Mouse (Mus musculus): ENCODE results near the gene Vmn1r65. TPM values are rescaled to one million over a fixed set of nuclear protein-coding genes. Genes with fewer than 3 reads are reported as not detected.

Vmn1r65 gene
- not detected for polyA plus RNA-seq (2014; fragmentation: Illumina TruSeq; extraction: RNeasy Lipid Tissue Mini Kit (QIAGEN cat#74804))

GRCm38 (mm10) chr7:6010910-6011309 is at the start of gene Vmn1r65:
TSS of gene Vmn1r65 (minus strand) at chr7:6011010.

GRCm38 (mm10) chr7:6044861-6045260 is 34.1 kb upstream of the Vmn1r65 start, which contains the start of gene Nlrp4c:
TSS of gene Nlrp4c (plus strand) at chr7:6045161.

Other genes starting within 250 kb of the Vmn1r65 start
- gene Vmn1r63, start 205.6 kb downstream of the Vmn1r65 start, polyA plus RNA-seq (2014; fragmentation: Illumina TruSeq; extraction: RNeasy Lipid Tissue Mini Kit (QIAGEN cat#74804)), result not detected
- gene Vmn1r64, start 126.5 kb downstream of the Vmn1r65 start, polyA plus RNA-seq (2014; fragmentation: Illumina TruSeq; extraction: RNeasy Lipid Tissue Mini Kit (QIAGEN cat#74804)), result not detected
- 2.6 TPM for gene Nlrp4c, start 34.2 kb upstream of the Vmn1r65 start, polyA plus RNA-seq (2014; fragmentation: Illumina TruSeq; extraction: RNeasy Lipid Tissue Mini Kit (QIAGEN cat#74804))
- gene Zfp787, start 145.0 kb upstream of the Vmn1r65 start, polyA plus RNA-seq (2014; fragmentation: Illumina TruSeq; extraction: RNeasy Lipid Tissue Mini Kit (QIAGEN cat#74804)), result 7.2 TPM
- 7.1 TPM for gene Zfp444, start 161.2 kb upstream of the Vmn1r65 start, polyA plus RNA-seq (2014; fragmentation: Illumina TruSeq; extraction: RNeasy Lipid Tissue Mini Kit (QIAGEN cat#74804))
- gene Galp, start 186.1 kb upstream of the Vmn1r65 start, polyA plus RNA-seq (2014; fragmentation: Illumina TruSeq; extraction: RNeasy Lipid Tissue Mini Kit (QIAGEN cat#74804)), result not detected
- gene Zscan5b, start 211.3 kb upstream of the Vmn1r65 start, polyA plus RNA-seq (2014; fragmentation: Illumina TruSeq; extraction: RNeasy Lipid Tissue Mini Kit (QIAGEN cat#74804)), result not detected
- gene Epp13, start 241.7 kb upstream of the Vmn1r65 start, polyA plus RNA-seq (2014; fragmentation: Illumina TruSeq; extraction: RNeasy Lipid Tissue Mini Kit (QIAGEN cat#74804)), result 0.54 TPM

All from ovary, adult 10 weeks (tissue).